Comparison of ENCODE assay signal across 13 mouse cellular contexts in the genomic region with DNA sequence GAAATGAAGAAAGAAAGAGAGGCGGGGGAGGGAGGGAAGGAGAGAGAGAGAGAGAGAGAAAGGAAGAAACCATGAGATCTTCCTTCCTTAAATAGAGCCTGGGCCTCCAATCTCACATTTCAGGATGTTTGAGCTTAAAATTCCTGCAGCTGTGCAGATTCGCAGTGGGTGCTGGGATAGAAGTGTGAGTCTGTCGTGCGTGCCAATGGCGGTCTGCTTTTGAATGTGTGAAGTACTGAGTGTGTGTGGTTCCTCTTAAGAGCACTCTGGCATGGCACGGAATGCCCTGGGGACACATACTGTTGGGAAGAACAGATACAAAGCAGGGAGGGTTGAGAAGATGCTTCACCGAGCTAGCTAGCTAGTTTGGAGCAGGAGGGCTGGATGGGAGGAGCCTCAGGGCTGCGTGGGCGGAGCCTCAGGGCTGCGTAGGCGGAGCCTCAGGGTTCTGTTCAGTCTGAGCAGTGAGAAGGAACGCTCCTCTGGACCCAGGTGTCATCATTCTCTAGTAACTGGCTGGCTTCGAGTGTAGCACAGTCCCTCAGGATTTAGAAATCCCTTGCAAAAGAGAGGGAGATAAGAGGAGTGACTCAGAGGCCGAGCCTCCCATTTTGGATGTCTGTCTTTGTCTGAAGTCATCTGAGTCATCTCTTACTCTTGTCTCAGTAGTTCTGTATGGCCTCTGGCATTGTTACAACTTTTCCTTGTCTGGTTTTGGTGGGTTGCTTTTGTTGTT. TPM values are rescaled to one million over a fixed set of nuclear protein-coding genes. Genes with fewer than 3 reads are reported as not detected.
DNase-seq lines count a peak whose midpoint lies in the region; ATAC-seq and TF ChIP-seq lines count a peak whose summit lies in the region.
"Had no signal": no experiment of that assay in that cellular context is flagged by ENCODE, and none has a peak within 500 bp of the region (broad histone marks: within the 10 kb centered on the region; RNA-seq: fewer than 3 reads in every experiment).

No protein-coding gene starts in this region.

- H3K9me3 ChIP-seq in stomach, postnatal 0 days (ENCODE audit: control insufficient read depth, low read length) = no peaks in the 10 kb centered on the region
- H3K9me3 ChIP-seq: embryonic facial prominence, embryonic 13.5 days had no signal

- no peaks in the 10 kb centered on the region for H3K4me1 ChIP-seq in stomach, postnatal 0 days (replicated peaks; ENCODE audit: control insufficient read depth, insufficient read depth)
- H3K4me1 ChIP-seq: embryonic facial prominence, embryonic 13.5 days had no signal

- 52% methylated on average over 14 of the region's 14 CpGs for WGBS in stomach, postnatal 0 days

- no peak overlapping the region for H3K27ac ChIP-seq in stomach, postnatal 0 days (replicated peaks)
- H3K27ac ChIP-seq: embryonic facial prominence, embryonic 13.5 days had no signal

- H3K4me2 ChIP-seq in stomach, postnatal 0 days (replicated peaks; ENCODE audit: low read depth) = no peak overlapping the region
- H3K4me2 ChIP-seq: embryonic facial prominence, embryonic 13.5 days had no signal

- ATAC-seq in stomach, postnatal 0 days (ENCODE audit: low FRiP score, low TSS enrichment) = peak; percentile 38; the same call in 1 of the 2 replicates
- ATAC-seq in erythroid progenitor cell, adult 5-6 weeks (replicated peaks; ENCODE audit: low FRiP score, poor library complexity, severe bottlenecking) = no peak
- ATAC-seq: hindbrain, embryonic 16.5 days had no signal

- no peaks in the 10 kb centered on the region for H3K36me3 ChIP-seq in stomach, postnatal 0 days (ENCODE audit: control insufficient read depth, insufficient read depth, low read length)
- H3K36me3 ChIP-seq: embryonic facial prominence, embryonic 13.5 days had no signal

- DNase-seq in frontal cortex, adult 2 months (ENCODE audit: extremely low spot score in 1 of 2, low spot score in 1 of 2) = peak; percentile 34 to 62
- DNase-seq in frontal cortex, postnatal 25 days (ENCODE audit: low spot score in 2 of 2) = no peak
- peak; percentile 53 for DNase-seq in right cerebral cortex, adult 18-20 months
- DNase-seq in right cerebral cortex, postnatal 14 days = no peak
- peak; percentile 31 for DNase-seq in c-Kit-positive CD71-positive TER-119-positive erythroid progenitor cells, embryonic 14.5 days (ENCODE audit: low spot score)
- DNase-seq in stomach, postnatal 0 days (ENCODE audit: low spot score) = no peak
- DNase-seq in left cerebral cortex, postnatal 4 days = no peak
- DNase-seq: lung, adult 2 months had no signal

- H3K4me3 ChIP-seq in stomach, postnatal 0 days (ENCODE audit: low read depth, low read length) = no peak overlapping the region
- H3K4me3 ChIP-seq: embryonic facial prominence, embryonic 13.5 days had no signal

- no peak overlapping the region for H3K9ac ChIP-seq in stomach, postnatal 0 days (ENCODE audit: low read length)
- H3K9ac ChIP-seq: embryonic facial prominence, embryonic 13.5 days had no signal

- intact Hi-C loops in left cerebral cortex, postnatal 4 days (cut with DNase I) = no loop called here

- no peak for TF ChIP-seq EP300 in stomach, postnatal 0 days (optimal IDR thresholded peaks at IDR 0.05)

- TF ChIP-seq CTCF in stomach, postnatal 0 days (IDR thresholded peaks at IDR 0.05; ENCODE audit: low read depth) = no peak

- no peaks in the 10 kb centered on the region for H3K27me3 ChIP-seq in stomach, postnatal 0 days (ENCODE audit: control insufficient read depth, insufficient read depth, low read length)
- H3K27me3 ChIP-seq: embryonic facial prominence, embryonic 13.5 days had no signal

RNA-seq across cellular contexts. Expression of gene Irgc1, which starts 3.1 kb away (rescaled TPM):
- polyA plus RNA-seq in frontal cortex, adult 2 months (2012; rRNA removed) = 0.68 and 0.76 TPM in 2 replicates
- 0.05 and 0.10 TPM in 2 replicates for polyA plus RNA-seq in stomach, postnatal 0 days (2015; fragmentation: Nextera tagmentation; extraction: Ambion mirVana)
- not detected for total RNA-seq in left cerebral cortex, postnatal 4 days (2021)
- total RNA-seq in erythroid progenitor cell, adult 5-6 weeks (2015; ENCODE audit: low replicate concordance) = not detected in 2 replicates
- total RNA-seq in erythroid progenitor cell, adult 5-6 weeks (2017; ENCODE audit: low replicate concordance) = not detected in 2 replicates
- total RNA-seq: ES-E14; layer of hippocampus, postnatal 10 days had no signal
- polyA plus RNA-seq: embryonic facial prominence, embryonic 13.5 days; hindbrain, embryonic 16.5 days had no signal

RNA-seq across cellular contexts. Expression of gene Plaur, which starts 13.3 kb away (rescaled TPM):
- 1.1 and 1.8 TPM in 2 replicates for polyA plus RNA-seq in frontal cortex, adult 2 months (2012; rRNA removed)
- polyA plus RNA-seq in stomach, postnatal 0 days (2015; fragmentation: Nextera tagmentation; extraction: Ambion mirVana) = 26.8 and 28.8 TPM in 2 replicates
- total RNA-seq in left cerebral cortex, postnatal 4 days (2021) = 1 to 10 TPM; 1.0 to 1.2 TPM
- 2.9 and 6.1 TPM in 2 replicates for total RNA-seq in erythroid progenitor cell, adult 5-6 weeks (2015; ENCODE audit: low replicate concordance)
- 1.1 and 7.2 TPM in 2 replicates for total RNA-seq in erythroid progenitor cell, adult 5-6 weeks (2017; ENCODE audit: low replicate concordance)

RNA-seq across cellular contexts. Expression of gene Cadm4, which starts 32.9 kb away (rescaled TPM):
- polyA plus RNA-seq in frontal cortex, adult 2 months (2012; rRNA removed) = 225 and 258 TPM in 2 replicates
- polyA plus RNA-seq in stomach, postnatal 0 days (2015; fragmentation: Nextera tagmentation; extraction: Ambion mirVana) = 3.4 and 4.5 TPM in 2 replicates
- total RNA-seq in left cerebral cortex, postnatal 4 days (2021) = 100 to 1,000 TPM; 332 to 353 TPM
- total RNA-seq in erythroid progenitor cell, adult 5-6 weeks (2015; ENCODE audit: low replicate concordance) = not detected in 2 replicates
- not detected in 2 replicates for total RNA-seq in erythroid progenitor cell, adult 5-6 weeks (2017; ENCODE audit: low replicate concordance)

RNA-seq across cellular contexts. Expression of gene Smg9, which starts 49.5 kb away (rescaled TPM):
- 78.1 and 90.1 TPM in 2 replicates for polyA plus RNA-seq in frontal cortex, adult 2 months (2012; rRNA removed)
- polyA plus RNA-seq in stomach, postnatal 0 days (2015; fragmentation: Nextera tagmentation; extraction: Ambion mirVana) = 14.1 and 14.4 TPM in 2 replicates
- 10 to 100 TPM; 42.0 to 43.2 TPM for total RNA-seq in left cerebral cortex, postnatal 4 days (2021)
- 33.9 and 52.0 TPM in 2 replicates for total RNA-seq in erythroid progenitor cell, adult 5-6 weeks (2015; ENCODE audit: low replicate concordance)
- 25.2 and 42.7 TPM in 2 replicates for total RNA-seq in erythroid progenitor cell, adult 5-6 weeks (2017; ENCODE audit: low replicate concordance)

RNA-seq across cellular contexts. Expression of gene Zfp428, which starts 57.9 kb away (rescaled TPM):
- 82.8 and 84.1 TPM in 2 replicates for polyA plus RNA-seq in frontal cortex, adult 2 months (2012; rRNA removed)
- 13.6 and 15.8 TPM in 2 replicates for polyA plus RNA-seq in stomach, postnatal 0 days (2015; fragmentation: Nextera tagmentation; extraction: Ambion mirVana)
- total RNA-seq in left cerebral cortex, postnatal 4 days (2021) = 100 to 1,000 TPM; 105 to 108 TPM
- total RNA-seq in erythroid progenitor cell, adult 5-6 weeks (2015; ENCODE audit: low replicate concordance) = 0.84 TPM in 1 of 2 replicates, not detected in the other
- 2.0 TPM in 1 of 2 replicates, not detected in the other for total RNA-seq in erythroid progenitor cell, adult 5-6 weeks (2017; ENCODE audit: low replicate concordance)

Comparison
In these comparisons a context has a peak if more than half of its experiments do, and no peak if none do; other contexts are left out.
1. DNase-seq: peak in frontal cortex, adult 2 months (2 of 2), right cerebral cortex, adult 18-20 months (single experiment) and c-Kit-positive CD71-positive TER-119-positive erythroid progenitor cells, embryonic 14.5 days (single experiment); none in frontal cortex, postnatal 25 days (0 of 2), right cerebral cortex, postnatal 14 days (single experiment), stomach, postnatal 0 days (single experiment) and left cerebral cortex, postnatal 4 days (single experiment).
2. RNA of gene Cadm4, which starts 32.9 kb away (total RNA-seq): 332 to 353 TPM in left cerebral cortex, postnatal 4 days; not detected in erythroid progenitor cell, adult 5-6 weeks; every median in the first group is over 100 times any median in the second.